Mouse (Mus musculus) retina, postnatal 1 day (tissue): ENCODE results near the gene Ldlr.
"Not testable (repeated sequence)": the region's sequence is repeated elsewhere in the genome, so short reads cannot be mapped to it uniquely, and the experiment has no call there.

Experiments used
- DNase-seq: peaks from one replicate; pipeline ENCODE4 v3.0.0-alpha.2; 2012

Ldlr gene

DNA sequence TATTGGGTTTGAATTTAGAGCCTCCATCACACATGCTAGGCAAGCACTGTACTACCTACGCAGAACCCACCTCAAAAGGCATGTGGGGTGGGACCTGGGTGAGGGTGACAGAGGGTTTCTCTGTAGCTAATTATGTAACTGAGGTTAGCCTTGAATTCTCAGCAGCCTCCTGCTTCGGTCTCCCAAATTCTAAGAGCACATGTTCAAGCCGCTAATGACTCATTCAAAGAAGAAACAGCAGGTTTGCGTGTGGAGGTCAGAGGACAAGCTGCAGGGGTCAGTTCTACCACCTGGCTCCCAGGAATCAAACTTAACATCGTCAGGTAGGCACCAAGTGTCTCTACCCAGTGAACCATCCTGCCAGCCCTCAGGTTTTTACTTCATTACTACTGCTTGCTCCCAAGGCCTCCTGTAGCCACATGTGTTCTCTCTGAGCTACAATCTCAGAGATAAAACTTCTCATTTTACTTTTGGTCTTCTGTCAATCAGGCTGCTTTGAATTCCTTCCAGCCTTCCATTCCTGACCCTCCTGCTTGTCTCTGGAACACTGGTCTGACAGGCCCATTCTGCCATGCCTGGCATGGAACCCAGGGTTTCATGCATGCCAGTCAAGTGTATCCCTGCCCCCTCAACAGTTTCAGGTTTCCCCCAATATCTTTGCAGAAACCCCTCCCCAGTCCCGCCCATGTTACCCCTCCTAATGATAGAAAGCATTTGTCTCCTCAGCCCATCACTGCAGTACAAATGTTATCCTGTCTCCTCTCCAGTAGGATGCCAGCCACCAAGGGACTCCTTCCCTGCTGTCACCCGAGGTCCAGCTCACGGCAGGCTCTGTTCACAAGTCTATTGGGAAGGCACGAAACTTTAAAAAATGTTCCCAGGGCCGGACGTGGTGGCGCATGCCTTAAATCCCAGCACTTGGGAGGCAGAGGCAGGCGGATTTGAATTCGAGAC lies 35.6 kb downstream of the Ldlr start:
- DNase-seq, result no peak

DNA sequence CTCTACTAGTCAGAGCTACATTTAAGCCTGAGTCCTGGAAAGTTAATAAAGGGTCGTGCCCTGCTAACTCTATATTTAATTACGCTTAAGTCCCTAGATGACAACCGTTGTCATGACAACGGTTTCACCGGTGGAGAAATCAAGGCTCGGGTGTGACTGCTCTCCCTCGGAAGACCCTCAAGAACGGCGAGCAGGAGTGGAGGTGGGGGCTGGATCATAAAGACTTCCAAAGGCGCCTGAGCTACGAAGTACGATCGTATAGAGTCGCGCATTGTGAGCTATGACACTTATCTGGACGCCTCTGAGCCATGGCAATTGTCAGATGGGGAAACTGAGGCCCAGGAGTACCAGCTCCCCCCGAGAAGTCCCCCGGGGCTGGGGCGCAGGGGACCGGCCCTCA lies 36.4 kb downstream of the Ldlr start:
- DNase-seq, result no peak

DNA sequence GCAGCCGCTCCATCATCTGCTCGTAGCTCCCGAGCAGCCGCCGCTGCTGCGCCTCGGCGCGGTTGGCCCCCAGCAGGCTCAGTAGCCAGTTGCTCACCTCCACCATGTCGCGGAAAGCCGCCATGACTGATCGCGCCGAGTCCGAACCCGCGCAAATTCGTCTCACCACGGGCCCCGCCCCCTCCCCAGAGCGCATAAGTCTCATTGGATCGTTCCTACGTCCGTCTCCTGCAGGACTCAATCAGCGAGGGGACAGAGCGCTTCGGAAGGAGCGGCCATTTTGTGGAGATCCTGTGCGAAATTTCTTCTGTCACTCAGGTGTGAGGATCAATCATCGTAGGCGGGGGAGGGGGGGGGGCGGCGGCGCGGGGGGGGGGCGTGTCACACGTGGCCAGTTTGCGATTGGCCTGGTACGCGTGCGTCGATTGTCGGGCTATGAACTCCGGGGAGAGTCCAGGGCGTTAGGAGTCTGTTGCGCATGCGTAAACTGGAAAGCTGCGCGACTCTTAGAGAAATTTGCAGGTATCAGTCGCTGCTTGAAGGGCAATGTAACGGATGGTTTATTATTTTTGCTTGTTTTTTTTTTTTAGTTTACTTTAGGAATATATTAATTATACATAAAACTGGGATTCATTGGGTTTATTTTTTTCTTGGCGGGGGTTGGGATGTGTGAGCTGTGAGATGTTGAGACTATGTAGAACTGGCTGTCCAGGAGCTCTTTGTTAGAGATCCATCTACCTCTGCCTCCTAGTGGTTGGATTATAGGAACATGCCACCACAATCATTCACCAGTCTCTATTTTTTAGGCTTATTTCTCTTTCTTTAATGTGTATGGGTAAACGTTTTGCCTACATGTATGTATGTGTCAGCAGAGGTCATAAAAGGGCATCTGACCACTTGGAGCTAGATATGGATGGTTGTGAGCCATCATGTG lies 37.1 kb downstream of the Ldlr start, which contains the start of gene Spc24:
TSS of gene Spc24 (minus strand) at position 149 of the 934 bp plus-strand sequence.
- DNase-seq, result peak; percentile 99

DNA sequence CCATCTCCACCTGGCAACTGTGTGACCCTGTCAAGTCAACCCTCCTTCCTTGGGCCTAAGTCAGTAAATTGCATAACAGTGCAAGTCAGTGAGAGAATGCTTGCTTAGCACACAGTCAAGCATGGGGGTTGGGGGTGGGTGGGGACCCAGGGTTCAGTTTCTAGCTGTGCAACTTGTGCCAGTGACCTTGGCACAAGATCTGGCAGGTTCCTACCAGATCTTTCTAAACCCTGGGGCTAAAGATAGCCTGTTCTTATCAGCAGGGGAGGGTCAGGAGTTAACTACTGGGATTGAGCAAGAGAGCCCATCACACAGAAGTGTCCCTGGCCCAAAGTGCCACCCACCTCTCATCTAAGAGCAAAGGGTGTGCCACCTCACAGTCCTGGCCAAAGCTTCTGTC lies 38.9 kb downstream of the Ldlr start:
- no peak for DNase-seq

DNA sequence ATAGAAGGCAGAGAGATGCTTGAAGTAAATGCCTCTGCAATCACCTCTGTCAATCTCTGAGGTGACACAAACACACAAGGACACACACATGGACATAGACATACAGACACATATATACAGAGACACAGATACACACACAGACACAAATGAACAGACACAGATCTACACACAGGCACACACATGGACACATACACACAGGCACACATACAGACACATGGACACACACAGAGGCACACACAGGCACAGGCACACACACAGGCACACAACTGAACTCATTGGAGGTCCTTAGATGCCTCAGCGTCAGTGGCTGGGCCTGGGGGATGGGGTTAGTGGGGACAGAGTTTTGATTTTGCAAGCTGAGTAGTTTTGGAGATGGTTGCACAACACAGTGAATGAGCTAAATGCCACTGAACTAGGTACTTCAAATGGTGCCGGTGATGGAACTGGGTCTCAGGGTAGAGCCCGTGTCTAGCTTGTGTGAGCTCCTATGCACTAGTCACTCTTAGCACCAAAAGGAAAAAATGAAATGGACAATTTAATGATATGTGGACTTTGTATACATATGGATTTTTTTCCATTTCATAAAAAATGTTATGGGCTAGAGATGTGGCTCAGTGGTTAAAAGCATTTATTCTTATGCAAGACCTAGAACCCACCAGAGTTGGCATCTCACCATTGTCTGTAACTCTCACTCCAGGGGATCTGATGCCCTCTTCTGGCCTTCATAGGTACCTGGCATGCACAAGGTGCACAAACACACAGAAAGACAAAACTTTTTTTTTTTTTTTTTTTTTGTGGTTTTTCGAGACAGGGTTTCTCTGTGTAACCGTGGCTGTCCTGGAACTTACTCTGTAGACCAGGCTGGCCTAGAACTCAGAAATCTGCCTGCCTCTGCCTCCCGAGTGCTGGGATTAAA lies 41.1 kb downstream of the Ldlr start:
- DNase-seq, result no peak

DNA sequence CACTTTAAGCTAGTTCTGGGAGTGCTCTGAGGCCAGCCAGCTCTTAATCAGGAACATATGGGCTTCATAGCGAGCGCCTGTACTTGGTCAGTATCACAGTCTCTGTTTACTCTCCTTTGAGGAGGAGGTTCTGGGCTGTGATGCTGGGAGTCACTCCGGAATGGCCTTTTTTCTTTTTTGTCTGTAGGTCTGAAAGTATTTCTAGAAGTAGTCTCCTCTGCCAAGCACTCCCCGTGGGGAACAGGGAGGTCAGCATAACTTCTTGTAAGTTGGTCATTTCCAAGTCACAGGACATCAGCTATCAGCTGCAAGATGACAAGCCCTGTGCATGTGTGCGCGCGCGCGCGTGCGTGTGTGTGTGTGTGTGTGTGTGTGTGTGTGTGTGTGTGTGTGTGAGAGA lies 44.6 kb downstream of the Ldlr start:
- DNase-seq, result peak; percentile 10

DNA sequence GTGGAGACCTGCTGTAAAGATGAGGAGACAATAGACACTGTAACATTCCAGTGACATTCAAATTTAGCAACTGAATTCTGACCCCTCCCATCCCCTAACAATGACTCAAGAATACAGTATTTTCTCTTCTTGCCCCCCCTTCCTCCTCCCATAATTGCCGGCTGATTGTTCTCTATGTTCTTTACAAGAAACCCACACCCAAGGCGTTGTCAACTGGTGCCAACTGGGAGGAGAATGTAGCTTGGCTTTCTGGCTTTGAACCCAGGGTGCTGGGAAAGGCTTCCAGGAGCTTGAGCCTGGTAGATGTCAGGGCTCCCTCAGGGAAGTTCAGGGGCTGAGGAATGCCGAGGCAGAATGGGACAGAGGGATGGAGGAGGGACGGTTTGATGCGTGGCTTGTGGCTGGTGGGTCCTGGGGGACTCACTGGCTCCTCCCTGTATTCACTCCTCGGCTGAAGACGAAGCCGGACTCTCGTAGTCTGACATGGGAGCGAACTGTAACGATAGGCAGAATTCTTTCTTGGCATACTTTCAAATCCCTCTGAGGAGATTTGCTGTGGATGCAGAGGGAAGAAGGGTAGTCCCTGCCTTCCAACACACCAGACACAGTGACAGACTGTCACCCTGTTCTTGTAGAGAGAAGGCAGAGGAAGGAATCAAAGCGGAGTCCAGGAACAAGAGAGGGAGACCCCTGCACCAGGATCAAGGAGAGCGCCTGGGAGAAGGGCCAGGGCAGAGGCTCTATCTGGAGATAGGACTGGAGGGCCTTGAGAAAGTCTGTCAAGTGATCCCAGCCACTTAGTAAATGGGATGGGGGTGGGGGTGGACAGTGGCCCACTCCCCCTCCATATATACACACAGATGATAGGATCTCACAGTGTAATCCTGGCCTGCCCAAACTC lies 45.5 kb downstream of the Ldlr start:
- peak; percentile 35 for DNase-seq

DNA sequence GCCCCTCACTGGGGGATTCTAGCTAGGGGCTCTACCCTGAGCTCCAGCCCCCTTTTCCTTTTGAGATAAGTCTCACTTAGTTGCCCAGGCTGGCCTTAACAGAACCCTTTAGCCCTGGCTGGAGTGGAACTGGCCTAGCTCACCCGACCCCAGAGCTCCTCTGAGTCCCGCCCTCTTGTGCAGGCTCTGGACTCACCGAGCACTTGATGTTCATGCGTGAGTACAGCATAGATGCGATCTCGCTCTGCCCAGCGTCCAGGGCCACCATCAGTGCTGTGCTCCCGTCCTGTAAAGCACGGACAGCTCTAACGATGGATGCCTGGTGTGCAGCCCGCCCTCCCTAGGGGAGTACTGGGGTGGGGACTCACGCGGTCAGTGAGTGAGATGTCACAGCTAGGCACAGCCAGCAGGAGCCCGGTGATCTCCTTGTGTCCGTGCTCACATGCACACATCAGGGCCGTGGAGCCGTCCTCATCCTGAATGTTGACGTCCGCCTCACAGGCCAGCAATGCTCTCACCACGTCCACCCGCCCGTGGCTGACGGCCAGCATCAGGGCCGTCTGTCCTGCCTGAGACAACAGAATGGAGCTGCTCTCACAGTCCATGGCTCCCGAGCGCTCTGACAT lies 46.4 kb downstream of the Ldlr start:
- peak; percentile 20 for DNase-seq

DNA sequence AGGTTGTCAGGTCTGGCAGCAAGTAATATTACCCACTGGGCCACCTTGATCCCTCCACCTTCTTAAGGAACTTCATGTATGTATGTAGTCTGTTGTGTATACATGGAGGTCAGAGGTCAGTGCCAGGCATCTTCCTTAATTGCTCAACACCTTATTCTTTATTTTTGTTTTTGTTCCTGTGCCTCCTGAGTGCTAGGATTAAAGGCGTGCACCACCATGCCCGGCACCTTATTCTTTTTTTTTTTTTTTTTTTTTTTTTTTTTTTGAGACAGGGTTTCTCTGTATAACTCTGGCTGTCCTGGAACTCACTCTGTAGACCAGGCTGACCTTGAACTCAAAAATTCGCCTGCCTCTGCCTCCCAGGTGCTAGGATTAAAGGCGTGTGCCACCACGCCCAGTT lies 50.1 kb downstream of the Ldlr start:
- not testable (repeated sequence) for DNase-seq

DNA sequence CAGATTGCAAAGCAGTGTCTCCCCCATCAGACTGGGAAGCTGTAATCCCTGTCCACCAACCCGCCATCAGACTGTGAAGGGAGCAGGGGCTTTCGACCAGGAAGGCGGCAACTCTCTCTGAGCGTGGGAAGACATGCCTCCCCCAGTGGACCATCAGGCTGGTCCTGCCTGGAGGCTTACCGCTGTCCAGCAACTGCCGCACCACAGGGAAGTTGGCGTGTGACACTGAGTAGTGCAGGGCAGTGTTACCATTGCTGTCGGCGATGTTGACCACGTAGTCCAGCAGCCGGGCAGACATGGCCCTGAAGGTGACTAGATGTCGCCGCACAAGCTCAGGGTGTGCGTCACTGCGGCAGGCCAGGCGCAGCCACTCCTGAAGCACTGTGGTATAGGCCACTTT lies 51.1 kb downstream of the Ldlr start:
- no peak for DNase-seq

DNA sequence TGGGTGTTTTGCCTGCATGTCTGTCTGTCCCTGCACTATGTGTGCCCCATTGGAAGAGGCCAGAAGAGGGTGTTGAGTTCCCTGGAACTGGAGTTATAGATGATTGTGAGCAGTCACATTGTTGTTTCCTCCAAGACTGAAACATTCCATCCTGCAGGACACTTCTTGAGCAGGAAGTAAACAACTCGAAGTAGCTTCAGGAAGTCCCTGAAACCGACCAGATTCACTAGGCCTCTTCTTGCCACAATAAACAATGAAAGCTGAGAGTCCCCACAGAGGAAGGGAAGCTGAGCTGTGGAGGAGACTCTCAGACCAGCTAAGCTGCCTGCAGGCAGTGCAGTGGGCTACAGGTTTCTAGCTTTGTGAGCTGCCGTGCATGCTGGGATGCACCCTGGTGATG lies 54.4 kb downstream of the Ldlr start:
- no peak for DNase-seq

DNA sequence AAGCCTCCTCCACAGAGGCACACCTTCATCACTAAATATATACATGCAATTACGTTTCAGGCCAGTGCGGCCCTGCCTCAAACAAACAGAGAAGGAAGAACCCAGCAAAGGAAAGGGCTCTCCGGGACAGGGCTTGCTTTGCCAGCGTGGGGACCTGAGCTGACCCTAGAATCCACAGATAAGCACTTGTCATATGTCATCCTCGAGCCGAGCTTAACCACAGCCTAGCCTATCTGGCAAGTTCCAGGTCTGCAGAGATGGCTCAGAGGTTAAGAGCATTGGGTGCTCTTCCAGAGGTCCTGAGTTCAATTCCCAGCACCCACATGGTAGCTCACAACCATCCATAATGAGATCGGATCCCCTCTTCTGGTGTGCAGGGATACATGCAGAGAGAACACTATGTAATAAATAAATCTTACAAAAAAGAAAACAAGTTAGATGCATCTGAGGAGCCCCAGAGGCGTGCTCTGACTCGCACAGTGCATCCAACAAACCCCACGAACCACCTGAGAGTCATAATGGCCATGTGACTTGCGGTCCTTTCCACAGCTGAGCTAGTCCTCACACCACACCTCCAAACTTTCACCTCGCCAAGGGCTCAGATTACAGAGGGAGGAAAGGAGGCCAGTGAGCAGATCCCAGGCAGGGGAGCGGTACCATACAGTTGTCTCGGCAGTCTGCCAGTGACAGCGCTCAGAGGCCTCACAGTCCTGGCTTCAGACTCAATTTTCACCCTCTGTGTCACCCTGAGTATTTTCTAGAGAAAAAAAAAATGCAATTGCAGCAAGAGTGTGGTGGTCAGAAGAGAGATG lies 58.6 kb downstream of the Ldlr start:
- DNase-seq, result no peak

DNA sequence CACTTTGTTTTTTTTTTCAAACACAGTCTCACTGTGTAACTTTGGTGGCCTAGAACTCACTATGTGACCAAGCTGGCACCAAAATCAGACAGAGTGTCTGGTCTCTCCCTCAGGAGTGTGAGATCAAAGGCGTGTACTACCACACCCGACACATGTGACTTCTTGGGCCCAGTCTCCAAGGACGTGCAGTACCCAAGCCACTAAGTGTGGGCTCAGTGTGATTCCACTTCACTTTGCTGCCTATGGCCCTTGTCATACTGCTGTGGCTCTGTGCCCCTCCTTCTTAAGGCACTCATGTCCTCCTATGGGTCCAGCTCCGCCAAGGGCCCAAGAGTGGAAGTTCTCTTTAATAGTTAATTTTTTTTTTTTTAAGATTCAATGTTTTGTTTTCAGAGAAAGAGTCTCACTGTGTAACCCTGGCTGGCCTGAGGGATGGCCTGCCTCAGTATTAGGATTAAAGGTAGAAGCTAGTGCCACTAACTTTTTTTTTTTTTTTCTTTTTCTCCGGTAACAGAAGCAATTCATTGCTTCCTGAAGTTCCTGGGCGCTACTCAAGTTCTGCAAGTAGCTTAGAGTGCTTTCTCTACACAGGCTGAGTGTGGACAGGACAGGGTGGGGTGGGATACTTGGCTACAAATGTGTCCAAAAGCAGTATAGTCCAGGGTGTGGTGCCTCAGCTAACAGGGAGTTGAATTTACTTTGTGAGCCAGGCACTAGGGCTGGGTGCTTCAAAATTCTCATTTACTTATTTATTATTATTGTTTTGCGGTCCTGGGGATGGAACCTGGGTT lies 61.4 kb downstream of the Ldlr start:
- no peak for DNase-seq

DNA sequence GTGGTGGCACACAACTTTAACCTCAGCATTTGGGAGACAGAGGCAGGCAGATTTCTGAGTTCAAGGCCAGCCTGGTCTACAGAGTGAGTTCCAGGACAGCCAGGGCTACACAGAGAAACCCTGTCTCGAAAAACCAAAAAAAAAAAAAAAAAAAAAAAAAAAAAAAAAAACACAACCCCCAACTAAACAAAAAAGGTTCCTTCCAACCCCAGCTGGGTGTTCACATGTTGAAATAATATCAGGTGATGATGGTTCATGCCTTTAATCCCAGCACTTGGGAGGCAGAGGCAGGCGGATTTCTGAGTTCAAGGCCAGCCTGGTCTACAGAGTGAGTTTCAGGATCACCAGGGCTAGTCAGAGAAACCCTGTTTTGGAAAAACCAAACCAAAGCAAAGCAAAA lies 63.0 kb downstream of the Ldlr start:
- DNase-seq, result not testable (repeated sequence)

DNA sequence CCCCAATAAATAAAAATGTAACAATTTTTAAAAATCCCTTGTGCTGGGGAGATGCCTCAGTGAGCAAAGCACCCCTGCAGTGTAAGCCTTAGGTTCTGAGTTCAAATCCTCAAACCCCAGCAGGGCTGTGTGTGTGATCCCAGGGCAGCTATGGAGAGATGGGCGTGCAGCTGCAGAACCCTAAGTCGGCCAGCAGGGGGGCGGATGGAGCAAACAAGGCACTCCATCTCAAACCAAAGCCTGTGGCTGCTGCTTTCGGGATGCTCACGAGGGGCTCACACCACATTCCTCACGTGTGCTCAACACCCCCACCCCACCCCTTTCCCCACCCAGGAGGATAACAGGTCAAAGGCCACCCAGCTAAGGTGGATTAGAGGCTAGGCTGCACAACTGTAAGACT lies 63.6 kb downstream of the Ldlr start:
- DNase-seq, result peak; percentile 78

DNA sequence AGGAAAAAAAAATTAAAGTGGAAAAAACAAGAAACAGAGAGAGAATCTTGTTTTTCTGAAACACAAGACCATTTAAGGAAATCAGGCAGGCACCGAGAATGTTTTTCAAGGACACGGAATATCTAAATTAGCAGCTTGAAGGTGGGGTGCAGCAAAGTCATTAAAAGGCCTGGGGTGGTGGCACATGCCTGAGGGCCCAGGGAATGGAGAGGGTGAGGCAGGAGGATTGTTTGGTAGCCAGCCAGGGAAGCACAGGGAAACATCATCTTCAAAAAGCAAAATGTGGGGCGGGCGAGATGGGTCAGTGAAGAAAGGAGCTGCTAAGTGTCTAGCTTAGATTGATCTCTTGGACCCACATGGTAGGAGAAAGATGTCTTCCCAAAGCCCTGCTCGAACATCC lies 64.4 kb downstream of the Ldlr start:
- DNase-seq, result no peak

DNA sequence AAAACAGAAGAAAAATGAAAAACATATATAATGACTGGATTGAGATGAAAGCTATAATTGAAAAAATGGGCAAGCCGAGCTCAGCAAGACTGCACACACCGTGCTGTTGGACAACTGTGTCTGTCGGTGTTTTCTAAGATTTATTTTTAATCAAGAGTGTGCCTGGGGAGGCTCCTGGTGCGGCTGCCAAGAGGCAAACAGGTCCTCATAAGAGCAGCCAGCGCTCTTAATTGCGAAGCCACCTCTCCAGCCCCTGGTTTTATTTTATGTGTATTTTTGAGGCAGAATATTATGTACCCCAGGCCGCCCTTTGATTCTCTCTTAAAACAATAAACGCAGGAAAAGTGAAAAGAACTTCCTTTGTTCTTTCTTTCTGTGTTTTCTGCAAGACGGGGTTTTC lies 65.0 kb downstream of the Ldlr start:
- DNase-seq, result no peak

DNA sequence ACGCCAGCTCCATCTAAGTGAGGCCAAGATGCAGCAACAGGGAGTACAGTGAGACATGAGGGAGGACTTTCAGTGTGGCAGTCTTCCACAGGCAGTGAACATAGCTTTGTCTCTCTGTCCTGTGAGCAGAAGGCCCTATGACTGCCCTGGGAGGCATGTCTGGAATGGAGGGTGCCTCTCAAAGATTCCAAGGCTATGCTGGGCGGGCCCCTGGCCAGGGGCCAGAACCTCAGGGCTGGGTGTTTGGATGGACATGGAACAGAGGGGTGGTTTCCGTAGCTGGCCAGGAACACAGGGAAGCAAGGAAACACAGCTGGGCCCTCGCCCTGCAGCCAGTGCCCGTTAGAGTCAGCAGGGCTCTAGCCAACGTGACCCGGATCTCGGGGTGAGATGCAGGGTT lies 68.6 kb downstream of the Ldlr start:
- DNase-seq, result no peak

DNA sequence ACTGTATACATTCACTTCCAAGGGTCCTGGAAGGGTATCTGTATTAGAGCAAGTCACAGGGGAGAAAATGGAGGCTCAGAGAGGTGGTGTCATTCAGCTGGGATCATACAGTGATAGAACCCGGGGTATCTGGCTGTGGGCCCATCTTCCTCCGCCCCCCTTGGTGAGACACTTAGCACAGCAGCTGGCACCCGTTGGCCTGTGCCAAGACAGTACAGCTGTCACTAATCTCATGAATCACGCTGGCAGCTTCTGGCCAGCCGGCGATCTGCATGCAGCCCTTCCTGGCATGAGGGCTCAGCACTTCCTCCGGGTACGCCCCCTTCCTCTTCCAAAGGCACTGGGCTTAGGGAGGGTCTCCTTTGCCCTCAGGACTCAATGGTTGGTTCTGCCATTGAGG lies 69.4 kb downstream of the Ldlr start:
- DNase-seq, result peak; percentile 65
